Mouse (Mus musculus) stomach, embryonic 14.5 days (tissue): Measurements from ENCODE around the gene Actl6a. TPM values are rescaled to one million over a fixed set of nuclear protein-coding genes. Genes with fewer than 3 reads are reported as not detected.

Experiments
- polyA plus RNA-seq: library from polyadenylated mRNA; unstranded; fragments of >200 nt; fragmentation: Nextera tagmentation; extraction: Ambion mirVana; gene quantifications from 2 replicates; pipeline ENCODE4 v1.2.1, GENCODE M21; 2014

Actl6a gene
- polyA plus RNA-seq, 1 experiment from 2014 or later, result 154 TPM

Other genes starting within 250 kb of the Actl6a start
- 0.20 TPM in 1 of 2 replicates, not detected in the other for gene Kcnmb3, start 214.1 kb upstream of the Actl6a start, polyA plus RNA-seq
- gene Zfp639, start 196.0 kb upstream of the Actl6a start, polyA plus RNA-seq, result 39.8 and 46.5 TPM in 2 replicates
- 30.3 and 37.9 TPM in 2 replicates for gene Mfn1, start 176.8 kb upstream of the Actl6a start, polyA plus RNA-seq
- gene Gnb4, start 89.7 kb upstream of the Actl6a start, polyA plus RNA-seq, result 74.8 and 80.4 TPM in 2 replicates
- gene Ndufb5, start 30.7 kb downstream of the Actl6a start, polyA plus RNA-seq, result 317 and 331 TPM in 2 replicates
- 31.0 and 33.7 TPM in 2 replicates for gene Mrpl47, start 31.3 kb downstream of the Actl6a start, polyA plus RNA-seq
- gene Usp13, start 111.2 kb downstream of the Actl6a start, polyA plus RNA-seq, result 5.1 TPM in 2 replicates